9 mouse cellular contexts compared by ENCODE assay signal in the genomic region with DNA sequence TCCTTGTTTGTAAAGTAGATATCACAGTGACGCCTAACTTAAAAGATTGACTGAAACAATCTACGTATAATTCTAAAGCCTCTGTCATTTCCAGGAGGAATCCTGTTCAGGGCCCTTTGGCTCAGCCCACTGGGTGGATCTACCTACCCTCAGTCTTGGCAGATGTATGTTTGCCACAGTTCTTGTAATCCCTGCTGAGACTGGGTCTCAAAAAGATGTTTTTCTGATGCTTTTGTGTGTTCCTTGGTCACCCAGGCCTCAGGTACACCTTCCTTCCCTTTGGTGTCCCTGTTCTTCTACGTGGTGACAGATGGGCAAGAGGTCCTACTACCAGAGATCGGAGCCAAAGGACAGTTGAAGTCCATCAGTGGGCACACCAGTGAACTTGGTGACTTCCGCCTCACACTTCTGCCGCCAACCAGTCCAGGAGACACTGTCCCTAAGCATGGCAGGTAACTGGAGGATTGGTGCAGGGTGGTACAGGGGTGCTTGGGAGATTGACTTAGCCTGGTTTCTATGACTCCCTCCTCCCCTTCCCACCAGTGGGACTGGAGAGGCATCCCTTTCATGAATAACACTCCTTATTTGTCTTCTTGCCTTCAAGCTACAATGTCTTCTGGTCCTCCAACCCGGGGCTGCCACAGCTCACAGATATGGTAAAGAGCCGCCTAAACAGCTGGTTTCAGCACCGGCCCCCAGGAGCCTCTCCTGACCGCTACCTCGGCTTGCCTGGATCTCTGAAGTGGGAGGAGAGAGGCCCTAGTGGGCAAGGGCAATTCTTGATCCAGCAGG. TPM values are rescaled to one million over a fixed set of nuclear protein-coding genes. Genes with fewer than 3 reads are reported as not detected.
A peak's percentile ranks its signal among the peaks of the same experiment; 100 is the strongest.
DNase-seq lines count a peak whose midpoint lies in the region; ATAC-seq lines count a peak whose summit lies in the region.
"Had no signal": no experiment of that assay in that cellular context is flagged by ENCODE, and none has a peak within 500 bp of the region (broad histone marks: within the 10 kb centered on the region; RNA-seq: fewer than 3 reads in every experiment).

No protein-coding gene starts in this region.

- DNase-seq in kidney, postnatal 10 days: peak; percentile 11
- no peak for DNase-seq in kidney, postnatal 4 days
- peak; percentile 13 for DNase-seq in naive thymus-derived CD4-positive, alpha-beta T cell, adult 2 months (ENCODE audit: low read depth)
- no peak for DNase-seq in right cerebral cortex, adult 2 months (ENCODE audit: low spot score in 2 of 2)
- DNase-seq in urinary bladder, postnatal 25 days (ENCODE audit: low spot score): no peak
- DNase-seq: gastrocnemius, postnatal 14 days had no signal

- peak overlapping the region; percentile 91 for H3K4me3 ChIP-seq in embryonic facial prominence, embryonic 13.5 days
- peak overlapping the region; percentile 95 for H3K4me3 ChIP-seq in intestine, embryonic 15.5 days (replicated peaks)

- peaks cover 33% of the 10 kb centered on the region for H3K36me3 ChIP-seq in embryonic facial prominence, embryonic 13.5 days
- H3K36me3 ChIP-seq in intestine, embryonic 15.5 days: peaks cover 22% of the 10 kb centered on the region

- no peaks in the 10 kb centered on the region for H3K27me3 ChIP-seq in embryonic facial prominence, embryonic 13.5 days
- no peaks in the 10 kb centered on the region for H3K27me3 ChIP-seq in intestine, embryonic 15.5 days (replicated peaks)

- H3K27ac ChIP-seq in embryonic facial prominence, embryonic 13.5 days: peak overlapping the region; percentile 86; the same call in 1 of the 2 replicates
- H3K27ac ChIP-seq in intestine, embryonic 15.5 days: 0 out of 2 replicates have a peak overlapping the region, but pooled peaks have one; percentile 6

- no peaks in the 10 kb centered on the region for H3K9me3 ChIP-seq in embryonic facial prominence, embryonic 13.5 days
- no peaks in the 10 kb centered on the region for H3K9me3 ChIP-seq in intestine, embryonic 15.5 days

- peak overlapping the region; percentile 96 for H3K4me2 ChIP-seq in embryonic facial prominence, embryonic 13.5 days
- peak overlapping the region; percentile 89 for H3K4me2 ChIP-seq in intestine, embryonic 15.5 days (replicated peaks)

- peaks cover 46% of the 10 kb centered on the region for H3K4me1 ChIP-seq in embryonic facial prominence, embryonic 13.5 days
- H3K4me1 ChIP-seq in intestine, embryonic 15.5 days (replicated peaks): peaks cover 33% of the 10 kb centered on the region

- no peak for ATAC-seq in embryonic facial prominence, embryonic 13.5 days (ENCODE audit: insufficient number of reproducible peaks, insufficient read depth, low FRiP score, low TSS enrichment, low read depth)
- ATAC-seq in intestine, embryonic 15.5 days: no peak
- no peak for ATAC-seq in activated CD4-positive, CD25-positive, alpha-beta regulatory T cell, adult 4 months

- WGBS in embryonic facial prominence, embryonic 13.5 days: 72% methylated on average over 11 of the region's 11 CpGs
- 71% methylated on average over 11 of the region's 11 CpGs for WGBS in intestine, embryonic 15.5 days

- peak overlapping the region; percentile 94 for H3K9ac ChIP-seq in embryonic facial prominence, embryonic 13.5 days
- H3K9ac ChIP-seq in intestine, embryonic 15.5 days: peak overlapping the region; percentile 95

RNA-seq across cellular contexts. Expression of gene Mogs, which starts 1.3 kb away (rescaled TPM):
- 45.0 and 45.6 TPM in 2 replicates for polyA plus RNA-seq in embryonic facial prominence, embryonic 13.5 days (2015; fragmentation: Nextera tagmentation; extraction: Ambion mirVana)
- 56.3 and 63.0 TPM in 2 replicates for polyA plus RNA-seq in intestine, embryonic 15.5 days (2015; fragmentation: Nextera tagmentation; extraction: Ambion mirVana)
- 10 to 100 TPM in 1 of 2 experiments, 1 to 10 TPM in 1; 8.7 to 12.5 TPM for polyA plus RNA-seq in activated CD4-positive, CD25-positive, alpha-beta regulatory T cell, adult 4 months (2017; shearing (Covaris generic))

RNA-seq across cellular contexts. Expression of gene Wbp1, which starts 4.8 kb away (rescaled TPM):
- polyA plus RNA-seq in embryonic facial prominence, embryonic 13.5 days (2015; fragmentation: Nextera tagmentation; extraction: Ambion mirVana): 144 and 172 TPM in 2 replicates
- polyA plus RNA-seq in intestine, embryonic 15.5 days (2015; fragmentation: Nextera tagmentation; extraction: Ambion mirVana): 79.6 and 89.1 TPM in 2 replicates
- 10 to 100 TPM; 21.2 to 31.7 TPM for polyA plus RNA-seq in activated CD4-positive, CD25-positive, alpha-beta regulatory T cell, adult 4 months (2017; shearing (Covaris generic))

RNA-seq across cellular contexts. Expression of gene Mrpl53, which starts 7.7 kb away (rescaled TPM):
- 137 and 151 TPM in 2 replicates for polyA plus RNA-seq in embryonic facial prominence, embryonic 13.5 days (2015; fragmentation: Nextera tagmentation; extraction: Ambion mirVana)
- polyA plus RNA-seq in intestine, embryonic 15.5 days (2015; fragmentation: Nextera tagmentation; extraction: Ambion mirVana): 123 and 135 TPM in 2 replicates
- 10 to 100 TPM; 63.9 to 66.3 TPM for polyA plus RNA-seq in activated CD4-positive, CD25-positive, alpha-beta regulatory T cell, adult 4 months (2017; shearing (Covaris generic))

RNA-seq across cellular contexts. Expression of gene Ino80b, which starts 8.7 kb away (rescaled TPM):
- 13.2 and 13.9 TPM in 2 replicates for polyA plus RNA-seq in embryonic facial prominence, embryonic 13.5 days (2015; fragmentation: Nextera tagmentation; extraction: Ambion mirVana)
- 9.0 and 9.4 TPM in 2 replicates for polyA plus RNA-seq in intestine, embryonic 15.5 days (2015; fragmentation: Nextera tagmentation; extraction: Ambion mirVana)
- 1 to 10 TPM; 1.3 to 2.4 TPM for polyA plus RNA-seq in activated CD4-positive, CD25-positive, alpha-beta regulatory T cell, adult 4 months (2017; shearing (Covaris generic))

RNA-seq across cellular contexts. Expression of gene Gm42688, which starts 15.2 kb away (rescaled TPM):
- 3.3 and 3.5 TPM in 2 replicates for polyA plus RNA-seq in embryonic facial prominence, embryonic 13.5 days (2015; fragmentation: Nextera tagmentation; extraction: Ambion mirVana)
- polyA plus RNA-seq in intestine, embryonic 15.5 days (2015; fragmentation: Nextera tagmentation; extraction: Ambion mirVana): 2.3 and 2.4 TPM in 2 replicates
- 1 to 10 TPM in 1 of 2 experiments, under 1 TPM in 1; 0.52 to 1.0 TPM for polyA plus RNA-seq in activated CD4-positive, CD25-positive, alpha-beta regulatory T cell, adult 4 months (2017; shearing (Covaris generic))

Comparison
In these comparisons a context has a peak if more than half of its experiments do, and no peak if none do; other contexts are left out.
1. DNase-seq: peak in kidney, postnatal 10 days (single experiment) and naive thymus-derived CD4-positive, alpha-beta T cell, adult 2 months (single experiment); none in kidney, postnatal 4 days (0 of 2), right cerebral cortex, adult 2 months (0 of 2) and urinary bladder, postnatal 25 days (single experiment).